Mouse (Mus musculus) stomach, postnatal 0 days (tissue): Measurements from ENCODE around the gene Usp5. TPM values are rescaled to one million over a fixed set of nuclear protein-coding genes. Genes with fewer than 3 reads are reported as not detected.
"Not testable (repeated sequence)": the region's sequence is repeated elsewhere in the genome, so short reads cannot be mapped to it uniquely, and the experiment has no call there.

Source experiments
- ATAC-seq: fragments of 200-750 bp; cut with Nextera tagmentation; 2 replicates; pipeline ENCODE4 v1.8.0; 2017; ENCODE audit not compliant: low FRiP score, low TSS enrichment
- DNase-seq: peaks from one replicate; pipeline ENCODE4 v3.0.0-alpha.2; 2016; ENCODE audit warnings: low spot score
- H3K27ac ChIP-seq: fragments of 300-500 bp; sonication (generic); replicated peaks from 2 replicates; pipeline ENCODE4 v1.5.1; 2014; ENCODE audit warnings: mild to moderate bottlenecking, control low read depth
- H3K27me3 ChIP-seq: fragments of 300-500 bp; sonication (generic); 2 replicates; pipeline ENCODE4 v1.6.1; 2014; ENCODE audit warnings: low read length; ENCODE audit not compliant: control insufficient read depth, insufficient read depth
- H3K36me3 ChIP-seq: fragments of 300-500 bp; sonication (generic); 2 replicates; pipeline ENCODE4 v1.6.1; 2014; ENCODE audit warnings: low read length, mixed read lengths; ENCODE audit not compliant: control insufficient read depth, insufficient read depth
- H3K4me1 ChIP-seq: fragments of 300-500 bp; sonication (generic); replicated peaks from 2 replicates; pipeline ENCODE4 v1.6.1; 2014; ENCODE audit warnings: antibody characterized with exemption; ENCODE audit not compliant: control insufficient read depth, insufficient read depth
- H3K4me2 ChIP-seq: fragments of 300-500 bp; sonication (generic); replicated peaks from 2 replicates; pipeline ENCODE4 v1.6.1; 2014; ENCODE audit warnings: low read depth, mild to moderate bottlenecking, control low read depth, moderate library complexity
- H3K4me3 ChIP-seq: fragments of 300-500 bp; sonication (generic); 2 replicates; pipeline ENCODE4 v1.5.1; 2014; ENCODE audit warnings: low read depth, low read length, control low read depth
- H3K9ac ChIP-seq: fragments of 300-500 bp; sonication (generic); 2 replicates; pipeline ENCODE4 v1.6.1; 2014; ENCODE audit warnings: mild to moderate bottlenecking, low read length, control low read depth, mixed read lengths
- H3K9me3 ChIP-seq: fragments of 300-500 bp; sonication (generic); 2 replicates; pipeline ENCODE4 v1.6.1; 2016; ENCODE audit warnings: low read length; ENCODE audit not compliant: control insufficient read depth
- CTCF ChIP-seq: IDR thresholded peaks from 2 replicates; pipeline ENCODE4 v1.5.1; 2016; ENCODE audit warnings: antibody characterized with exemption, low read depth, mild to moderate bottlenecking, moderate library complexity
- EP300 ChIP-seq: optimal IDR thresholded peaks from 2 replicates; pipeline ENCODE3; 2016; ENCODE audit warnings: antibody characterized with exemption
- WGBS: fragments of 180-500 bp; shearing (Covaris S2); extraction: QIAGEN DNeasy Blood & Tissue Kit; methylation state at CpG from one replicate; pipeline ENCODE4 v1.1.7; 2014; 5-methylcytosine and 5-hydroxymethylcytosine counted together
- polyA plus RNA-seq: library from polyadenylated mRNA; unstranded; fragments of >200 nt; fragmentation: Nextera tagmentation; extraction: Ambion mirVana; gene quantifications from 2 replicates; pipeline ENCODE4 v1.2.1, GENCODE M21; 2015

Usp5 gene
- polyA plus RNA-seq, 1 experiment from 2014 or later = 60.3 TPM

DNA sequence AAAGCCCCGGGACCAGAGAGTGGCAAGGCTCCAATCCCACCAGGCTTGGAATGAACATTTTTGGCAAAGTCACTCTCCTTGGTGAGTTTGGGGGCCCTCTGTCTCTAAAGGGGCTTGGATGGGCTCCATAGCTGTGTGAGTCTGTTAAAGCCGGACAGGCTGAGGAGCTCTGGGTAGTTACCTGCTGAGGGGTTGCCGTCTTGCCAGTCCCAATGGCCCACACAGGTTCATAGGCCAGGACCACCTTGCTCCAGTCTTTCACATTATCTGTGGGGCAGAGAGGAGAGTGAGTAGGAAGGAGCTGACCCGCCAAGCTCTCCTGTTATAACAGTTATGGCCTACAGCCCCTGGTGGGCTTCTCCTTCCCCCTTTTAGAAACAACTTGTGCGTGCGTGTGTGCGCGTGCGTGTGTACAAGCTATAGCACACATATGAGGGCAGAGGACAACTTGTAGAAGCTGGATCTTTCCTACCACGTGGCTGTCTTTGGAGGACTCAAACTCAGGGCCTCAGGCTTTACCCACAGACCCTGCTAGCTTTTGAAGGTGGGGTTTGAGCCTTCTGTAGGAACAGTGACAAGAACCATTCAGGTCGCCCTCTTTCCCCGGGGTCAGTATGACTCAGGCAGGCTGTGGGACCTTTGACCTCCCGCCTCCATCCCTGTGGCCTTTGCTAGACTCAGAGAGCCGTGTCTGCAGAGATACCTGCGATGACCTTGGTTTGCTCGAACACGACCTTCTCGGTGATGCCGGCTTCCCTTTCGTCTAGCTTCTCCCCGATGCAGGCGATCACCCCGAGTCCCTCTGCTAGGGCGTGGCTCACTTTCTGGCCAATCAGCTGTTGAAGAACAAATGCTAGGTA, 17.4 kb downstream of the Usp5 start:
- Histone ChIP-seq H3K4me3 (peak overlapping the region; percentile 59), H3K36me3 (peaks cover 19% of the 10 kb centered on the region), H3K27me3 (no peaks in the 10 kb centered on the region), H3K27ac (peak overlapping the region; percentile 24; the same call in 1 of the 2 replicates), H3K4me2 (peak overlapping the region; percentile 64), H3K4me1 (peaks cover 6% of the 10 kb centered on the region), H3K9me3 (no peaks in the 10 kb centered on the region), H3K9ac (peak overlapping the region; percentile 66; the same call in 1 of the 2 replicates)
- ATAC-seq (no peak), DNase-seq (no peak)
- TF ChIP-seq CTCF = no peak
- no peak for TF ChIP-seq EP300
- WGBS = 68% methylated on average over 24 of the region's 24 CpGs

DNA sequence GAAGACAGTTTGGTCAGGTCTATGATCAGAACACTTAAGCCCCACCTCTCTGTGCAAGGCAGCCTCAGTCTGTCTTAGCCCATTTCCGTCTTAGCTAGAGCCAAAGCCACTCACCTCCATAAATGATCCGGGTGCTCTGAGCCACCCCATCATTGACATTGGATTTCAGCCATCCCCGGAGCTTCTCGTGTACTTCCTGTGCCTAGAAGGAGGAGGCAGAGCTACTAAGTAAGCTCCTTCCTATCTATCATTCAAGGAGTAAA, 17.9 kb downstream of the Usp5 start:
- Histone ChIP-seq H3K27ac (peak overlapping the region; percentile 24; the same call in 1 of the 2 replicates), H3K4me2 (no peak overlapping the region), H3K4me3 (no peak overlapping the region), H3K9me3 (no peaks in the 10 kb centered on the region), H3K4me1 (peaks cover 6% of the 10 kb centered on the region), H3K27me3 (no peaks in the 10 kb centered on the region), H3K9ac (no peak overlapping the region), H3K36me3 (peaks cover 16% of the 10 kb centered on the region)
- WGBS = 65% methylated on average over 4 of the region's 4 CpGs
- TF ChIP-seq EP300 (no peak), CTCF (no peak)
- DNase-seq = no peak
- ATAC-seq = no peak

DNA sequence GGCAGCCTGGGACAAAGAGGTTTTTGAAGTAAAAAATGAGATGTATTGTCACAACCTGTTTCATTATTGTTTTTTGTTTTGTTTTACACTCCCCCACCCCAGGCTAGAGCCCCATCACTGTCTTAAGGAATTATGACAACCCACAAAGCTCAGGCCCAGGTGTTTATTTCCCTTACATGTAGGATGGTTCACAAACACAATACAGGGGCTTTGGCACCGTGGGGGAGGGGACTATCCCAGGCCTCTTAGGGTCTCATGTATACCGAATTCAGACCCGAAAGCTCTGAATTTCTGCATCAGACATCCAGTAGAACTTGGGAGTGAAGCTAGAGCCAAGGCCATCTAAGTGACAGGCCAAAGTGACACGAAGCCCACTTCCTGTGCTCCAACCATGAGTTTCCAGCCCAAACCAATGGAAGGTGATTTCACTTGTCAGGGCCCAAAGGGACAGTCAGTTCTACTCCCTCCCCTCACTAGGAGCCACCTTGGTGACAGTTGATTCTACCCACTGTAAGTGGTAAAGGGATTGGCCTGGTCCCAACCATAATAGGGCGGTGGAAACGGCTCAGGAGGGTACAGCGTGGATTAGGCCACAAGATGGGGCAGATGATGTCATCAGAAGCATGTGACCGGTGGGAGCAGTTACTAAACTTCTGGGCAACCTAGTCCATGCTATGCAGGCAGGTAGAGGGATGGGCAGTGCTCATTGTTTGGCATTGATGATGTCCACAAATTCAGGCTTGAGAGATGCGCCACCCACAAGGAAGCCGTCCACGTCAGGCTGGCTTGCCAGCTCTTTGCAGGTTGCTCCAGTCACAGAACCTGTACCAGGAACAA, 18.5 kb downstream of the Usp5 start:
- Histone ChIP-seq H3K36me3 (peaks cover 16% of the 10 kb centered on the region), H3K27ac (peak overlapping the region; percentile 95; the same call in 1 of the 2 replicates)
- H3K4me2 ChIP-seq, DNase-seq, H3K27me3 ChIP-seq, ATAC-seq, H3K4me3 ChIP-seq, H3K4me1 ChIP-seq, H3K9me3 ChIP-seq, H3K9ac ChIP-seq: not testable (repeated sequence)
- WGBS = 86% methylated on average over 11 of the region's 11 CpGs

DNA sequence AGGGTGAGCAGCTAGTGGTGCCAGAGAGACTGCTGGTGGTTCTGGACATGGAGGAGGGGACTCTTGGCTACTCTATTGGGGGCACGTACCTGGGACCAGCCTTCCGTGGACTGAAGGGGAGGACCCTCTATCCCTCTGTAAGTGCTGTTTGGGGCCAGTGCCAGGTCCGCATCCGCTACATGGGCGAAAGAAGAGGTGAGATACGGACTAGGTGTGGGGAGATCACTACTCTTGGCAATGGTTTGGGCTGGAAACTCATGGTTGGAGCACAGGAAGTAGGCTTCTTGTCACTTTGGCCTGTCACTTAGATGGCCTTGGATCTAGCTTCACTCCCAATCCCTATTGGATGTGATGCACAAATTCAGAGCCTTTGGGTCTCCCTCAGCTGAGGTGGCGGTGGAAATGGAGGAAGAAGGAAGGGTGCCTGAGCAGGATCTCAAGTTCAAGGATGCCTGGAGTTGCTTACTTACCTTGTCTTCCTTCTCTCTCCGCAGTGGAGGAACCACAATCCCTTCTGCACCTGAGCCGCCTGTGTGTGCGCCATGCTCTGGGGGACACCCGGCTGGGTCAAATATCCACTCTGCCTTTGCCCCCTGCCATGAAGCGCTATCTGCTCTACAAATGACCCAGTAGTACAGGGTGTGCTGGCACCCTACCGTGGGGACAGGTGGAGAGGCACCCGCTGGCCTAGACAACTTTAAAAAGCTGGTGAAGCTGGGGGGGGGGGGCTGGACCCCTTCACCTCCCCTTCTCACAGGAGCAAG, 19.3 kb downstream of the Usp5 start:
- peak overlapping the region; percentile 65 for H3K4me3 ChIP-seq
- H3K9me3 ChIP-seq = no peaks in the 10 kb centered on the region
- H3K36me3 ChIP-seq = peaks cover 12% of the 10 kb centered on the region
- peak overlapping the region; percentile 95 for H3K27ac ChIP-seq
- H3K9ac ChIP-seq = peak overlapping the region; percentile 78
- ATAC-seq (no peak), DNase-seq (no peak)
- no peaks in the 10 kb centered on the region for H3K27me3 ChIP-seq
- TF ChIP-seq EP300 (no peak), CTCF (no peak)
- peaks cover 6% of the 10 kb centered on the region for H3K4me1 ChIP-seq
- WGBS = 42% methylated on average over 14 of the region's 14 CpGs
- H3K4me2 ChIP-seq = peak overlapping the region; percentile 96

DNA sequence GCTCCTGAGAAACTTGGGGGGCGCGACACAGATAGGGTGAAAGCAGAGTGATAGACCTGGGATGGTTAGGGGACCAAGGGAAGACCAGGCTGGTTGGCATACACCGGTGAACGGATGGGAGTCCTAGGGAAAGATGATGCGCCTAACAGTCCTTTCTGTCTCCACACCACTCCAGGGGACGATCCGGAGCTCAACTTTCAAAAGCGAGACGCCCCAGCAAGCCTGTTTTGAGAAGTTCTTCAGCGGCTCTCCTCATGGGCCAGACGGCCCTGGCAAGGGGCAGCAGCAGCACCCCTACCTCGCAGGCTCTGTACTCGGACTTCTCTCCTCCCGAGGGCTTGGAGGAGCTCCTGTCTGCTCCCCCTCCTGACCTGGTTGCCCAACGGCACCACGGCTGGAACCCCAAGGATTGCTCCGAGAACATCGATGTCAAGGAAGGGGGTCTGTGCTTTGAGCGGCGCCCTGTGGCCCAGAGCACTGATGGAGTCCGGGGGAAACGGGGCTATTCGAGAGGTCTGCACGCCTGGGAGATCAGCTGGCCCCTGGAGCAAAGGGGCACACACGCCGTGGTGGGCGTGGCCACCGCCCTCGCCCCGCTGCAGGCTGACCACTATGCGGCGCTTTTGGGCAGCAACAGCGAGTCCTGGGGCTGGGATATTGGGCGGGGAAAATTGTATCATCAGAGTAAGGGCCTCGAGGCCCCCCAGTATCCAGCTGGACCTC, 20.1 kb downstream of the Usp5 start:
- Histone ChIP-seq H3K9me3 (no peaks in the 10 kb centered on the region), H3K9ac (peak overlapping the region; percentile 78), H3K27ac (peak overlapping the region; percentile 95), H3K36me3 (peaks cover 12% of the 10 kb centered on the region), H3K4me2 (peak overlapping the region; percentile 96), H3K4me3 (peak overlapping the region; percentile 65), H3K27me3 (no peaks in the 10 kb centered on the region), H3K4me1 (peaks cover 3% of the 10 kb centered on the region)
- ATAC-seq = 0 out of 2 replicates have a peak, but pooled peaks have one; percentile 2
- TF ChIP-seq CTCF (peak; percentile 88), EP300 (no peak)
- 1% methylated on average over 35 of the region's 35 CpGs for WGBS
- DNase-seq = peak; percentile 91
